Mouse (Mus musculus): Measurements from ENCODE around the gene Kiss1. TPM values are rescaled to one million over a fixed set of nuclear protein-coding genes. Genes with fewer than 3 reads are reported as not detected.
A peak's percentile ranks its signal among the peaks of the same experiment; 100 is the strongest.

Kiss1 gene
- total and polyA plus RNA-seq, 3 experiments: not detected

DNA sequence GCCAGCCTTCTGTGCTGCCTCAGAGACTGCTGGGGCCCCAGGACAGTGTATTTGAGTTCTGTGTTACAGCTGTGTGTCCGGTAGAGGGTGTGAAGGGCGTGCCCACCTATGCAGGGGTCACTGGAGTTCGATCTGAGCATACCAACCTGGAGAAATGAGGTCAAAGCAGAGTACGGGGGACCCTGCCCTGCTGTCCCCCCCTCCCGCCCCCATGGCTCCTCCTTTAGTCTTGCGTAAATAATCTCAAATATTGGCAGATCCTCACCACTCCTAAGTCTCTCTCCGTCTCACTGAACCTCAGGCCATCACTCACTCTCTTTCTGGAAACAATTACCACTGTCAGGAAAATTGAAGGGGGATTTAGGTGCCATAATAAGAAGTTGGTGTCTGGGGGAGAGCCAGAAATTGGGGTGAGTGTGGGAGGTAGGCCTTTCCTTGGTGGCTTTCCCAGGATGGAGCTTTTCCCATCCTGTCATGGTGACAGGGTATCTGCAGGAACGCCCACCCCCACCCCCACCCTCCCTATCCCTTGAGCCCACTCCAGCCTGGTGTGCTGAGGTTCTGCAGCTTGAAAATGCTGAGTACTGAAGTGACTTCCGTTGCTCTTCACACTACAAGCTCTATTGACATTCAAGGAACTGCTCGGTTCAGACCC lies 45.4 kb downstream of the Kiss1 start:
- no peak for DNase-seq (ENCODE audit: low read depth, low spot score)
- TF ChIP-seq JUND (IDR thresholded peaks at IDR 0.05; ENCODE audit: low read depth, low read length): no peak
- TF ChIP-seq MAZ (IDR thresholded peaks at IDR 0.05; ENCODE audit: low read depth, low read length): no peak
- no peak for TF ChIP-seq POLR2AphosphoS5 (IDR thresholded peaks at IDR 0.05; ENCODE audit: borderline replicate concordance, low read depth, low read length)
- TF ChIP-seq MYC (IDR thresholded peaks at IDR 0.05; ENCODE audit: low read depth, low read length): no peak
- TF ChIP-seq NRF1 (IDR thresholded peaks at IDR 0.05; ENCODE audit: insufficient read depth, low read depth, low read length, poor library complexity, severe bottlenecking): no peak
- no peak for TF ChIP-seq RAD21 (IDR thresholded peaks at IDR 0.05; ENCODE audit: low read depth, low read length)
- no peak for TF ChIP-seq MYB (IDR thresholded peaks at IDR 0.05; ENCODE audit: low read depth, low read length)
- Histone ChIP-seq H3K36me3 (ENCODE audit: control insufficient read depth in 1 of 2, insufficient read depth in 2 of 2, low read length in 2 of 2) (peaks cover 0 to 6% of the 10 kb centered on the region in 2 experiments; a peak in 2 of 4 replicates), H3K9ac (ENCODE audit: control insufficient read depth, low read depth, low read length, poor library complexity, severe bottlenecking) (no peak overlapping the region), H3K4me3 (ENCODE audit: control insufficient read depth in 1 of 2, insufficient read depth in 1 of 2, low read depth in 2 of 2, low read length in 2 of 2) (no peak overlapping the region), H3K79me2 (ENCODE audit: control insufficient read depth, insufficient read depth, low read length, poor library complexity) (no peaks in the 10 kb centered on the region), H3K9me3 (replicated peaks; ENCODE audit: insufficient read depth, low read length) (no peaks in the 10 kb centered on the region), H3K4me1 (ENCODE audit: control insufficient read depth in 1 of 2, insufficient read depth in 2 of 2, low read length in 2 of 2) (peaks cover 0 to 16% of the 10 kb centered on the region in 2 experiments; a peak in 2 of 4 replicates), H3K27me3 (ENCODE audit: control insufficient read depth in 1 of 2, insufficient read depth in 2 of 2, low read length in 2 of 2) (peaks cover 1 to 6% of the 10 kb centered on the region in 2 experiments), H3K27ac (ENCODE audit: control insufficient read depth, low read depth, low read length) (no peak overlapping the region)

DNA sequence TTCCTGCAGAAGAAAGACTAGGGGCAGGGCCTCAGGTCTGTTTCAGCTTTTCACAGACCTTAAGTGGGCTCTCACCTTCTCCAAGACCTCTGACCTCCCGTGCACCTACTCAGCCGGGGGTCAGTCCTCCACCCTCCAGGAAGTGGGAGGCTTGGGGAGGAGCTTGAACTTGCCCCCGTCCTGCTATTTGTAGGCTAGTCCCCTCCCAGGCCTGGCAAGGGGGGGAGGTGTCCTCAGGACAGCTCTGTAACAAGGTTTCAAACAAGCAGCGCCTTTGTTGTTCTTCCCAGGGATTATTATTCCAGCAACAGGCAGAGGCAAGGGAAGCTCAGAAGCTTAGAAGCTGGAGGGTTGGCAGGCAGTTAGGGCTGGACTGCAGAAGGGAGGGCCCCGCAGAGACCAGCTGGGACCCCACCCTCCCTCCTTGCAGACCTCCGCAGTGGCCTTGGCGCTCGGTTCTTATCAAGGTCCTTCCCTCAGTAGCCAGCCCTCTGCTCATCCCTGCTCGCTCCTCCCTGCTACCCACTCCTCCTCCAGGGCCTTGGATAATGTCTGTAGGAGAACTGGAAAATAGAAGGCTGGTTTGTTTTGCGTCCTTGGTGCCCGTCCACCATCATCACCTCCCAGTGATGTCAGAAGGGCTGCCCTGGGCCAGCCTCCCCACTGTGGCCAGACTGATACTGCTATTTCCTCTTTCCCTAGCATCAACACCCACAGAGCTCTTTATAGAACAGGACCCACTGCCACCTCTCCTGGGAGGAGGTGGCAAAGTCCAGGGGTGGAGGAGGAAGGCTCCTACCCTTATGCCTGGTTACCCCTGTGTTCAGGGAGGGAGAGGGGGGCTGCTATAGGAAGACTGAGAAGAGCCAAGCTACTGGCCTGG lies 46.2 kb downstream of the Kiss1 start:
- Histone ChIP-seq H3K36me3 (ENCODE audit: control insufficient read depth in 1 of 2, insufficient read depth in 2 of 2, low read length in 2 of 2) (peaks cover 0 to 6% of the 10 kb centered on the region in 2 experiments; a peak in 2 of 4 replicates), H3K9ac (ENCODE audit: control insufficient read depth, low read depth, low read length, poor library complexity, severe bottlenecking) (no peak overlapping the region), H3K27ac (ENCODE audit: control insufficient read depth, low read depth, low read length) (no peak overlapping the region), H3K79me2 (ENCODE audit: control insufficient read depth, insufficient read depth, low read length, poor library complexity) (no peaks in the 10 kb centered on the region), H3K4me3 (ENCODE audit: control insufficient read depth in 1 of 2, insufficient read depth in 1 of 2, low read depth in 2 of 2, low read length in 2 of 2) (no peak overlapping the region), H3K27me3 (ENCODE audit: control insufficient read depth in 1 of 2, insufficient read depth in 2 of 2, low read length in 2 of 2) (peaks cover 1 to 6% of the 10 kb centered on the region in 2 experiments), H3K4me1 (ENCODE audit: control insufficient read depth in 1 of 2, insufficient read depth in 2 of 2, low read length in 2 of 2) (peaks cover 0 to 16% of the 10 kb centered on the region in 2 experiments; a peak in 2 of 4 replicates), H3K9me3 (replicated peaks; ENCODE audit: insufficient read depth, low read length) (no peaks in the 10 kb centered on the region)
- no peak for DNase-seq (ENCODE audit: low read depth, low spot score)
- TF ChIP-seq MAZ (IDR thresholded peaks at IDR 0.05; ENCODE audit: low read depth, low read length) (no peak), ELF1 (IDR thresholded peaks at IDR 0.05; ENCODE audit: low read depth, low read length) (0 out of 2 replicates have a peak, but pooled peaks have one; percentile 9)

DNA sequence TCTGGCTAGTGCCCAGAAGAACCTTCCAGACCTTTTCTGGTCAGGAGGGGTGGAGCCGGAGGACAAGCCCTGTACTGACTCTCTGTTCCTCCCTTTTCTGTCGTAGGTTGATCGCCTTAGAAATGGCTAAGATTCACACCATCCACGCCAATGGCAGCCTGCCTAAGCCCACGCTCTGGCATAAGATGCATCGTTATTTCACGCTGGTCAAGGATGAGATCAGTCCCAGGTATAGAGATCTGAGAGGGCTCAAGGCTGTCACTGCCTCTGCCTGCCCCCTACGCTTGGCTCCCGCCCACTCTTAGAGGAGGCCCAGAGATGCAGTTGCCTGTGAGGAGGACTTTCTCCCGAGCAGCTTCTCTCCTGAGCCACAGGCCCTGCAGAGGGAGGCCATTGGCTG lies 47.0 kb downstream of the Kiss1 start:
- H3K27me3 ChIP-seq (ENCODE audit: control insufficient read depth in 1 of 2, insufficient read depth in 2 of 2, low read length in 2 of 2): peaks cover 1 to 9% of the 10 kb centered on the region in 2 experiments
- TF ChIP-seq ETS1 (IDR thresholded peaks at IDR 0.05; ENCODE audit: low read depth, low read length) (no peak), ZC3H11A (IDR thresholded peaks at IDR 0.05; ENCODE audit: low read depth, low read length) (no peak), USF2 (IDR thresholded peaks at IDR 0.05; ENCODE audit: borderline replicate concordance in 1 of 2, insufficient read depth in 1 of 2, low read depth in 1 of 2, low read length in 2 of 2) (no peak), CHD2 (IDR thresholded peaks at IDR 0.05; ENCODE audit: low read length) (no peak), MEF2A (IDR thresholded peaks at IDR 0.05; ENCODE audit: extremely low read depth, insufficient replicate concordance, low read depth, low read length, poor library complexity, severe bottlenecking) (no peak)
- no peak for DNase-seq (ENCODE audit: low read depth, low spot score)

More for the DNA sequence above, 47.0 kb downstream of the Kiss1 start:
- H3K4me1 ChIP-seq (ENCODE audit: control insufficient read depth in 1 of 2, insufficient read depth in 2 of 2, low read length in 2 of 2): peaks cover 0 to 16% of the 10 kb centered on the region in 2 experiments; a peak in 2 of 4 replicates
- peaks cover 0 to 6% of the 10 kb centered on the region in 2 experiments; a peak in 2 of 4 replicates for H3K36me3 ChIP-seq (ENCODE audit: control insufficient read depth in 1 of 2, insufficient read depth in 2 of 2, low read length in 2 of 2)
- no peak overlapping the region for H3K9ac ChIP-seq (ENCODE audit: control insufficient read depth, low read depth, low read length, poor library complexity, severe bottlenecking)
- no peak overlapping the region for H3K4me3 ChIP-seq (ENCODE audit: control insufficient read depth in 1 of 2, insufficient read depth in 1 of 2, low read depth in 2 of 2, low read length in 2 of 2)
- H3K9me3 ChIP-seq (replicated peaks; ENCODE audit: insufficient read depth, low read length): no peaks in the 10 kb centered on the region
- H3K79me2 ChIP-seq (ENCODE audit: control insufficient read depth, insufficient read depth, low read length, poor library complexity): no peaks in the 10 kb centered on the region
- no peak overlapping the region for H3K27ac ChIP-seq (ENCODE audit: control insufficient read depth, low read depth, low read length)
